Mouse (Mus musculus) lung, postnatal 4 days (tissue): Measurements from ENCODE around the gene Cfap57.
"Not testable (repeated sequence)": the region's sequence is repeated elsewhere in the genome, so short reads cannot be mapped to it uniquely, and the experiment has no call there.

Experiments
- DNase-seq, 2 experiments: peaks; one replicate each; pipeline ENCODE4 v3.0.0; 2021

Gene Cfap57

DNA sequence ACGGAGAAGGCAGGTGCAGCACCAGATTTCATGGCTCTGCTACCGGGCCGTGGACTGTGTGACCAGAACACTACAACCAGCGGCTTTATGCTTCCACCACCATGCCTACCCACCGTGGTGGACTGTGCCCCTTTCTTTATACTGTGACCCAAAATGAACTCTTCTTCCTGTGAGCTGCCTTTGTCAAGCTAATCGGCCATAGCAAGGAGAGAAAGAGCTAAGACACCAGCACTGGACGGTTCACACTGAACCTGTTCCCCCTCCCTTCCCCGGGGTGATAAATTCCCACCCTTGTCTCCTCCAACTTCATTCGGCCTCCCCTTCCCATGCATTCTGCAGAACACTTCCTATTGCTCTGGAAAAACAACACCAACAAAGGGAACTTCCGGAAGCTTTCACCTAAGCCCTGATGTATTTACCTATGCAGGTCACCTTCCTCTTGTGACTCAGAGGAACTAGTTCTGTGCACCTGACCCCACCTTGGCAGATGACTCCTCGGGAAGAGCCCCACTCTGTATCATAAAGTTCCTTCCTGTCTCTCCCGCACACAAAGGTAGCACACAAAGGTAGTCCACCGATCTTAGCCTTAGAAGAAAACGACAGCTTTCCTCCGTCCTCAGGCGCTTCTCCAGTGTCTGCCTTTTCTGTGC lies 103.0 kb downstream of the Cfap57 start:
- no peak for DNase-seq

DNA sequence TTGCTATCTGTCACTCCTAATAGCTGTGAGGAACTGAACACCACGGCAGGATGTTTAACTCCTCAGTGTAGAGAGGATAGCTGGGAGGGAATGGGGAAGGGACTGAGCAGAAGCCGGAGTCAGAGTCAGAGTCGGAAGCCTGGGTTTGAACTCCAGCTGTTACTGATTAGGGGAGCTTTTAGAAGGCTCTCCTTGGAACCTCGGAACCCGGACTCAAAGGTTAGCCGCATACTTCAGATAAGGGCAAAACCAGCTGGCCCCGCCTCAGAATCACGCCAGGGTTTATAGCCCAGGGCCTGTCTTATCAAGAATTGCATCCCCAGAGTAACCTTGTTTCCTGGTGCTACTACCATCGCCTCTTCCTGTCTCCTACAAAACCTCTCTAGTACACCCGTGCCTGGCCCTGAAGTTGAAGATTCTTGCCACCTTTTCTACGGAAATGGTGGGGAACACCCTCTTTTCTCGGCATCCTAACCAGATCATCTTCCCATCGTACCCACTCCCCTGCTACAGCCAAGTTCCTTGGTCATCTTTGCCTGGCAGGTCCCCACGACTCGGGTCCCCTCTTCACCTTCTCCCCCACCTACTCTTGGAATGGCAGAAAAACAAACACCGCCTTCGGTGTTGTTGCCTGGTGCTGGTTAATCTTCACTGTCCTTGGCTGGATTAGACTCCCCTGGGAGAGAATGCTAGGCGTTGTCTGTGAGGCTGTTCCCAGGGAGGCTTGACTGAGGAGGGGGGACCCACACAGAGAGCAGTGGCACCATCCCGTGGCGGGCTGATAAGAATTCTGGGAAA lies 103.7 kb downstream of the Cfap57 start:
- peak; percentile 35 to 43 for DNase-seq

DNA sequence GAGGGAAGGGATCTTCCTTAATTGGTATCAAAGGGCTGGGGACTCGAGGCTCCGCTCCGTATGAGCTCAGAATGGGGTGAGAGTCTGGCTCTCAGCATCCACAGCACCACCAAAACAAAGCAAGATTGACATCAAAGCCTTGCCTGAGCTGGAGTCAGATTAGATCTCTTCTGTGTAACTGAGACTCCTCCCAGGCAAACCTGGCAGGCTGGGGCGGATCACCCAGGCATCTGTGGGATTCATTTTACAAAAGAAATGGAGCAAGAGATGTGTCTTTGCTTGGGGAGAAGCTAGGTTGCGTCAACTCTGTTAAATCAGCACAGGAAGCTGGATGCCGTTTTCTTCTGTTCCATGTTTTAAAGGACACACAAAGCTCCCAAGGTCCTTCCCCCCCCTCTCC lies 111.5 kb downstream of the Cfap57 start:
- DNase-seq: peak in 1 of 2 experiments; percentile 38

DNA sequence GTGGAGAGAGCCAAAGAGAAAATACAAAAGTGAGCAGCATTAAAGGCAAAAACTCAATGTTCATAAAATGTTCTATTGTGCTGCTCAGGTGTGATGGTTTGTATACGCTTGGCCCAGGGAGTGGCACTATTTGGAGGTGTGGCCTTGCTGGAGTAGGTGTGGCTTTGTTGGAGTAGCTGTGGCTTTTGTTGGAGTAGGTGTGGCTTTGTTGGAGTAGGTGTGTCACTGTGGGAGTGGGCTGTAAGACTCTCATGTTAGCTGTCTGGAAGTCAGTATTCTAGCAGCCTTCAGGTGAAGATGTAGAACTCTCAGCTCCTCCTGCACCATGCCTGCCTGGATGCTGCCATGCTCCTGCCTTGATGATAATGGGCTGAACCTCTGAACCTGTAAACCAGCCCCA lies 113.4 kb downstream of the Cfap57 start:
- not testable (repeated sequence) for DNase-seq

DNA sequence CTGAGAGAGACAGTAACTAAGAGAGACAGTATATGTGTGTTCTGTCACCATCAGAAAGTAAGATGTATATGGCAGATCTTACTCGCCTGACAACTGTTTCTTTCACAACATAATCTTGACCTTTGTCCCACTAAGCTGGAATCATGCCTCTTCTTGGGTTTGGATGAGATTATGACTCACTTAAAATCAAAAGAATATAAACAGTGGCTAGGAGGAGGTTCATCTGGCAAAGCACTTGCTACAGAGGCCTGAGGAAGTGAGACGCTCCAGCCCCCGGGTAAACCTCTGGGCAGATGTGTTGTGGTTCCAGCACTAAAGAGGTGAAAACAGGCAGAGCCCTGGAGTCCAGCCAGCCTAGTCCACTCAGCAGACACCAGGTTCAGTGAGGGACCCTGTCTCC lies 115.0 kb downstream of the Cfap57 start:
- peak; percentile 36 to 67 for DNase-seq
